Mouse (Mus musculus): ENCODE results near the gene Abhd16a.

The Abhd16a gene

GRCm38 (mm10) chr17:35060071-35060470 lies 29.0 kb upstream of the Abhd16a start:
- no peak for DNase-seq

GRCm38 (mm10) chr17:35060737-35061297 lies 28.2 kb upstream of the Abhd16a start:
- peak; percentile 56 to 61 for DNase-seq

- DNase-seq, result no peak
These were observed 27.8 kb upstream of the Abhd16a start for GRCm38 (mm10) chr17:35061299-35061698.

- DNase-seq, result no peak
These were observed 25.6 kb upstream of the Abhd16a start for GRCm38 (mm10) chr17:35063466-35063865.

- no peak for DNase-seq
These were observed 24.6 kb upstream of the Abhd16a start for GRCm38 (mm10) chr17:35064378-35064877.

GRCm38 (mm10) chr17:35064951-35065947 lies 23.8 kb upstream of the Abhd16a start, which contains the start of gene Ly6g6c:
Ly6g6c (plus strand) TSS chr17:35065388.
- DNase-seq, result peak; percentile 81 to 89

GRCm38 (mm10) chr17:35066084-35066483 lies 23.0 kb upstream of the Abhd16a start, which contains the start of gene Mpig6b:
Mpig6b (minus strand) TSS chr17:35066184.
- no peak for DNase-seq

- no peak for DNase-seq
These were observed 20.7 kb upstream of the Abhd16a start for GRCm38 (mm10) chr17:35068213-35068914.

- peak in 1 of 2 experiments; percentile 59 for DNase-seq
These were observed 18.4 kb upstream of the Abhd16a start for GRCm38 (mm10) chr17:35070556-35071229.

- DNase-seq, result no peak
These were observed 17.6 kb upstream of the Abhd16a start for GRCm38 (mm10) chr17:35071454-35071853.

- DNase-seq, result no peak
These were observed 15.0 kb upstream of the Abhd16a start for GRCm38 (mm10) chr17:35074097-35074496.

GRCm38 (mm10) chr17:35076507-35077176 lies 12.4 kb upstream of the Abhd16a start, which contains the start of gene Ly6g6e:
Ly6g6e (plus strand) TSS chr17:35076902.
- no peak for DNase-seq

GRCm38 (mm10) chr17:35077285-35077684 lies 11.8 kb upstream of the Abhd16a start:
- no peak for DNase-seq

- DNase-seq, result peak; percentile 82
These were observed 11.3 kb upstream of the Abhd16a start, which contains the start of gene Ly6g6d for GRCm38 (mm10) chr17:35077786-35078233. Ly6g6d (minus strand) TSS chr17:35078065.

- DNase-seq, result no peak
These were observed 9.3 kb upstream of the Abhd16a start for GRCm38 (mm10) chr17:35079778-35080177.

- no peak for DNase-seq
These were observed 8.8 kb upstream of the Abhd16a start for GRCm38 (mm10) chr17:35080248-35080647.

GRCm38 (mm10) chr17:35080710-35081109 lies 8.4 kb upstream of the Abhd16a start:
- no peak for DNase-seq

- no peak for DNase-seq
These were observed 6.1 kb upstream of the Abhd16a start for GRCm38 (mm10) chr17:35082841-35083576.

- no peak for DNase-seq
These were observed 5.0 kb upstream of the Abhd16a start for GRCm38 (mm10) chr17:35083929-35084497.

- DNase-seq, result no peak
These were observed 3.7 kb upstream of the Abhd16a start, which contains the start of gene Ly6g6f for GRCm38 (mm10) chr17:35085208-35085865. Ly6g6f (minus strand) TSS chr17:35085610.
